Mouse (Mus musculus) right cerebral cortex, adult 2 months (tissue): ENCODE data around the gene Gse1.

ENCODE experiments used
- DNase-seq, 2 experiments: peaks; one replicate each; pipeline ENCODE4 v3.0.0; 2021 to 2022; ENCODE audit warnings: low spot score in 2 of 2

The Gse1 gene

GRCm38 (mm10) chr8:120273430-120273829, 45.2 kb downstream of the Gse1 start:
- no peak for DNase-seq

- DNase-seq: no peak
Measured at GRCm38 (mm10) chr8:120276051-120276890, 48.0 kb downstream of the Gse1 start.

GRCm38 (mm10) chr8:120276891-120277426, 48.7 kb downstream of the Gse1 start:
- DNase-seq: no peak

DNA sequence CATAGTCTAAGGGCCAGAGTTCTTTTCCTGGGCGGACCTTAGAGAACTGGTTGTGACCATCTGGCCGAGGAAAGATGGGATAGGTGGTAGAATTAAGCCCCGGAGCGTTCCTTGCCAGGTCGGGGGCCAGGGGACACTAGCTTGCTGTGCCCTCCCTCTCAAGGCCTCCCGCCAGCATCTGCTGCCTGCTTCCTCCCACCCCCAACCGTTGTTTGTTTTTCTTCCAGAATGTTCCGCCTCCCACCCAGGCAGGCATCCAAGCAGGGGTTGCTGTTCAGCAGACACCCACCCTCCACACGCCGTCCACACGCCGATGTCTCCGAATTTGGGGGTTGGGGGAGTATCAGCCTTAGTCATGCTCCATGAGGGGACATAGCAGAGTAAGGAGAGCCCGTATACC, 49.8 kb downstream of the Gse1 start:
- no peak for DNase-seq

- no peak for DNase-seq
Measured at GRCm38 (mm10) chr8:120279418-120279817, 51.2 kb downstream of the Gse1 start.

GRCm38 (mm10) chr8:120281487-120281886, 53.2 kb downstream of the Gse1 start:
- DNase-seq: peak; percentile 88 to 91

GRCm38 (mm10) chr8:120282465-120282864, 54.2 kb downstream of the Gse1 start:
- DNase-seq: no peak

DNA sequence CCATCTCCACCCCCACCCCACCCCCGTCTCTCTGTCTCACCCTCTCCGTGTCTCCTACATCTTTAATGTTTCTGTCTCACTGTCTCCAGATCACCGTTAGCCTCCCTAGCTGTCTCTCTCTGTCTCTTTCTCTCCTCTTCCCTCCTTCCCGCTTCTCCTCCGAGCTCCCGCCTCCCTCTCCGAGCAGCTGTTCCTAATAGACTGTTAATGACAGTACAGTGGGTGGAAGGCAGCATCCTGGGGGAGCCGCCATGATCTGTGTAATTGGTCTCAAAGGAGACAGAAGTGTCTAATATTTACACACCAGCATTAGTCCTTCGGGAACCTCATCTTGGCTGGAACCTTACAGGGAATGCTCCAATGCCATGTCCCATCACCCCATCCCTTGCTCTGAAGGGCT, 56.0 kb downstream of the Gse1 start:
- no peak for DNase-seq

- no peak for DNase-seq
Measured at GRCm38 (mm10) chr8:120285033-120285432, 56.8 kb downstream of the Gse1 start.

- no peak for DNase-seq
Measured at GRCm38 (mm10) chr8:120285878-120286277, 57.6 kb downstream of the Gse1 start.

- DNase-seq: peak; percentile 66 to 67
Measured at GRCm38 (mm10) chr8:120288122-120288908, 60.1 kb downstream of the Gse1 start.

DNA sequence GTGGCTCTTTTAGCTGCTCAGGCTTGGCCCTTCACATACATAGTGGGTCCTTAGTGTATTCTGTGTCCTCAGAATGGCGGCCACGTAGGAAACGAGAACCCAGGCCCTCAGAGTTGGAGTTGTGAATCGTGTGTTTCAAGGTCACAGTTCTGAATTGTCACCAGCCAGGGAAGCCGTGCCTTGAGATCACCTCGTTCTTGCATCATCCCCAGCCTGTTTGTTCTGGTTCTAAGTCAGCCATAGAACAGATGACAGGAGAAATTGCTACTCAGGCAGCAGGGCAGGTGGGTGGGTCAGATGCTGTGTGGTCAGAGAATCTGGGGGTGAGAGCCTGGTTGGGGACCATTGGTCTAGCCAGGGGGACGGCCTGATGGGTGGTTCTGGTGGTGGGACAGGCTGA, 60.9 kb downstream of the Gse1 start:
- no peak for DNase-seq

DNA sequence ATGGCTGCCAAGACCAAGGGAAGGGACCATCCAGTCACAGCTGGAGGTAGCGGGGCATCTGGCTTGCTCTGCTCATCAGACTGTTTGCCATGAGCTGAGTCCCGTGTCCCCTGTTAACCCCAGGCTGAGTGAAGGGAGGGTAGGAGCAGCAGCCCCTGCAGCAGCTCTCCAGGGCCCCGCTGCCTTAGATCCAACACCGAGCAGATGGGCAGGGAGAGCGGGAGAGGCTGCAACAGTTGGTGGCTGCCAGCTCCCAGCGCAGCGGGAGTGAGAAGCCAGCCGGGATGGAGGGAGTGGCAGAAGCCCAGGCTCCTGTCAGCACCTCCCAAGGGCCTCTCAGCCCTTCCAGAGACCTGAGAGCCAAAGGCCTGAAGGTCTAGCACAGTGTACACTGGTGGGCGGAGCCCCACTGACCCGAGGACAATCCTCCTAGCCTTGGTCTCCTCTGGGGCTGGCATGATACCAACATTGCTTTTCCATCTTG, 61.5 kb downstream of the Gse1 start:
- DNase-seq: peak in 1 of 2 experiments; percentile 55

DNA sequence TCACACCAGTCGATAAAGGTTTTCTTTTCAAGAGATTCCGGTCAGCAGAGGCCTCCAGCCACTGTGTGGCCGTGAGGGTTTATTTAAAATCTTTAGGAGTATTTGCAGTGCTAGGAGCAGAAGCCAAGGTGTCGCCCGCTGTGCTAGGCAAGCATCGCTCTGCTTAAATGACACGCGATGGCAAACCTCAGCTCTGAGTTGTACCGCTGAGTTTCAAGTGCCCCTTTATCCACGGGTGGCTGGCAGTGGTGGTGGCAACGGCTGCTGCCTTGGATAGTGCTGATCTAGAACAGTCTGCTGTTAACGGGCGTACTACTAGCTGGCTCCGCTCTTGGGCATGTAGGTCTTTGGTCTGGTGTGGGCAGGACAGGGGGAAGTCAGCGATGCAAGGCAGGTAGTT, 62.4 kb downstream of the Gse1 start:
- no peak for DNase-seq

DNA sequence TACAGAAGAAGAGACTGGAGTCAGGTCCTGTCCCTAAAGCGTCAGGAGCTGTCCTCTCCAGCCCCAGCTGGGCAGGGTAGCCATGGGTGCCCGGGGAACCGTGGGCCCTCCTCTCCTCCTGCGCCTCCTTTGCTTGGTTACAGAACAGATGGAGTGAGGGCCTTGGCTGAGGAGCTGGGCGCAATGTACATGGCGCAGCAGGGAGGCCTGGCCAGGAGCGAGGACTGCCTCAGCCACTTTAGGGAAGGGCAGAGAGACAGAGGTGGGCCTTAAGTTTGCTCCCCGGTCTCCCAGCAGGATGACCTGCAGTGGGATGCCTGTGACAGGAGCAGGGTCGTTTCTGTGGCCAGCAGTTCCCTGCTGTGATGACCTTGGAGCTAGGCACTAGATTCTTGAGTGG, 63.4 kb downstream of the Gse1 start:
- no peak for DNase-seq

DNA sequence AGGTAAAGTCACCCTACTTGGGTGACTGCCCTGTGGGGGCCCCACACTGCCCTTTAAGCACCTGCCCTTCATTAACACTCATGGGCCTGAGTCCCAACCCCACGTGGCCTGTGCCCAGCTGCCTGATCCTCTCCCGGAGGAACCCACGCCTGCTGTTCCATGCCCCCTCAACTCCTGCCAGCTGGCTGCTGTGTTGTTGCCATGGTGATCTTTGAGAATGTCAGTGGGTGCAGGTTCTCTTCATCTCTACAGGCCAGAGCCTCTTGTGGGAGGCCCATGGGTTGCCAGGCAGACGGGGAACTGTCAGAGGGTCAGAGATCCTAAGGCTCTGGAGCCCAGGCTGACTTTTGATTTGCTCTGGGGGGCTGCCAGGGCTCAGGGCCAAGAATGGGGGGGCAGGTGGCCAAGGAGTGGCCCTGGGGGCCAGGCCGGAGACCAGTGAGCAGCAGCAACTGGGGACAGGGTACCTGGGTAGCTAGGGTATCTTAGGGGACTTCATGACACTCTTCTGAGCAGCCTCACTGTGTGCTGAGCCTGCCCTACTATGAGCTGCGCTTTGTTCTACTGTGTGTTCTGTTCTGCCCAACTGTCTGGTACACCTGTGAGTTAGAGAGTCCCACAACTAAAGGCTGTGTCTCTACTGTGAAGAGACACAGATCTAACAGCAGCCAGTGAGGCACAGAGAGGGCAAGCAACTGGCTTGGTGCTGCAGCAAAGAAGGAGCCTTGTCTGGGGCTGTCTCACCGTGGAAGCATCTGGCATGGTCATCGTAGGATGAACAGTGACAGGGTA, 64.3 kb downstream of the Gse1 start:
- DNase-seq: peak; percentile 76

DNA sequence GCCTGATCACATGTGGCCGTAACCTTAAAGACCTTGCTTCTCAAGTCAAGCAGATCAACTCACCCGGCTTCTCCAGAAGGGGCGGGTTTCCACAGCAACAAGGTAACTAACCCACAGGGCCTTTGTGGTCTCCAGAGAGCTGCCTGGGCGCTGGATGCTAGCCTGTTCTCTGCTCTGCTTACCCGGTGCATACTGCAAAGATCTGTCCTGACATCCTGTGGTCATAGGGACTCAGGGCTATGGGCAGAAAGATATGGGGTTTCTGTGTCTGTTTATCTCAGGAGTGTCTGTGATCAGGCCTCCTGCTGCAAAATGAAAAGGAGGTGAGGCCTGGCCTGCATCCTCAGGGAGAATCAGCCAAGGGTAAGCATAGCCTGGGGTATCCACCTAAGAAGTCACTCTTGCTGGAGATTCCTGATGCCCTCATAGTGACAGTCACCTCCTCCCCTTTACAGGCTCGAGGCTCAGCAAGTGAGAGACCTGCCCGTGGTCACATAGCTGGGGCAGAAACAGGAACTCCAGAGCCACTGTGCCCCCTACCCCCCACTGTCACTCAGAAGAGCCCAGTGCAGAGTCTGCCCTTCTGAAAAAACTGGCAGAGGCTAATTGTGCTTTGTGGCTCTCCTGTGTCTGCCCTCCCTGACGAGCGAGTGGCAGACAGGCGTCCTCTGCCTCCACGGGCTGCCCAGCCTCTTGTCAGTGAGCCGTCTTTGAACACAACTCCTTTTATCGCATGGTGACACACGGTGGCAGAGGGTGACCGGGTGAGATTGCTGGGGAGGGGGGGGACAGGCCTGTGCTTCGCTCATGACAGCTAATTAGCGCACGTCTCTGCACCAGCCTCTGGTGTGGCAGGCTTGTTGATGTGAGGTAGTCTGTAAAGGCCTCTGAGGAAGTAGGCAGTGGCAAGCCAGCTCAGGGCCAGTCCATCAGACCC, 65.4 kb downstream of the Gse1 start:
- DNase-seq: no peak

- DNase-seq: no peak
Measured at GRCm38 (mm10) chr8:120294982-120295870, 67.0 kb downstream of the Gse1 start.

- DNase-seq: no peak
Measured at GRCm38 (mm10) chr8:120297000-120297399, 68.7 kb downstream of the Gse1 start.
